Mouse (Mus musculus) adrenal gland, postnatal 36 days (tissue): ENCODE measurements around the gene Arhgap19. TPM values are rescaled to one million over a fixed set of nuclear protein-coding genes. Genes with fewer than 3 reads are reported as not detected.

Experiments
- DNase-seq, 2 experiments: peaks; one replicate each; pipeline ENCODE4 v3.0.0; 2021; ENCODE audit warnings: mixed read lengths in 1 of 2
- total RNA-seq, 2 experiments: library from RNA; stranded (reverse); gene quantifications; 2 replicates each; pipeline ENCODE4 v1.2.3; 2021

The Arhgap19 gene
- total RNA-seq, 2 experiments from 2014 or later, result 5.0 to 5.8 TPM

GRCm38 (mm10) chr19:41800451-41800850 lies 1.4 kb downstream of the Arhgap19 start:
- DNase-seq, result no peak

DNA sequence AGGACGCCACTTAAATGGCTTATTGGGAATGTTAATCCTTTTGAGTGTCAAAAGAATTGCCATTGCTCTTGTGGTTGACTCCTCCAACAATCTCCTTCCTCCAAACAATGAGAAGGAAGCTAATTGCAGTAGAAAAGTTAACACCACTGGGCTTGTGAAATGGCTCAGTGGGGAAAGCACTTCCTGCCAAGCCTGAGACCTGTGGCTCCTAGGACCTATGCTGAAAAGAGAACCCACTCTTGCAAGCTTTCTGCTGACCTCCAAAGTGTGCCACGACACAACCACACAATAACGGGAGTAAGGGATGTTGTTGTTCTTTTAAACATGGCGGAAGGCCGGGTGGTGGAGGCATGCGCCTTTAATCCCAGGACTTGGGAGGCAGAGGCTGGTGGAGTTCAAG lies 4.3 kb downstream of the Arhgap19 start:
- DNase-seq, result no peak

DNA sequence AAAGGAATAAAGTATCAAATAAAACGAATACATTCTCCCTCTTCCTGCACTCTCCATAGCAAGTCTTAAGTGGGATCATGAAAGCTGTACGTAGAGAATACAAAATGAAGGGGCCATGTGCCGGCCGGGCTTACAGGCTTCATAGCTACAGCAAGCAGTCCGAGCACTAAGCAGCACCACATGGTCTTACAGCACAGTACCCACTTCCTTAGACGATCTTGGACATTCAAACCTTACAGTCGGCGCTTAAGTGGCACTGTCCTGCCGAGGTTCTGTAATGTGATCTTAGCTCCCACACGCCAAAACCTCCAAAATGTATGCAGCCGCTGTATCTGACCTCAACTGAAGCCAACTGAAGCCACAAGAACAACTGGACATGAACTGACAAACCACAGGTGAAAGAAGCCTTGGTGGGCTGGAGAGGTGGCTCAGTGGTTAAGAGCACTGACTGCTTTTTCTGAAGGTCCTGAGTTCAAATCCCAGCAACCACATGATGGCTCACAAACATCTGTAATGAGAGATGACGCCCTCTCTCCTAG lies 5.0 kb downstream of the Arhgap19 start:
- no peak for DNase-seq

GRCm38 (mm10) chr19:41796148-41796760 lies 5.6 kb downstream of the Arhgap19 start:
- DNase-seq, result no peak

DNA sequence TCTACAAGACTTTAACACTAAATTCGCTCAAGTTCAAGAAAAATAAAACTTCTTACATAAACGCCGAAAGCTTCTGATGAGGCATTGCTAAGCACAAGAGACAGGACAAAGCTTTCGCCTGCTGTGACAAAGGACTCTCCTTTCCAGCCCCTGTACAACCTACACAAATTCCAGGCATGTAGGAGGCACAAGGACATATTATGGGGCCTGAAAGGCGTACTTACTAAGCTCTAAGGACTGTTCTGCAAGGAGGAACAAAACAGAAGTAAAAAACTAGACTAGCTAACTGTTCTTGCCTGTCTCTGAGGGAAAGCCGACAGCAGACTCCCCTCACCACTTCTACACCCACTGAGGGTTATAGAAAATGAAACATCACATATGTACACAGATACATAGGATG lies 6.9 kb downstream of the Arhgap19 start:
- no peak for DNase-seq

- no peak for DNase-seq
Measured at GRCm38 (mm10) chr19:41794017-41794416, 7.8 kb downstream of the Arhgap19 start.

DNA sequence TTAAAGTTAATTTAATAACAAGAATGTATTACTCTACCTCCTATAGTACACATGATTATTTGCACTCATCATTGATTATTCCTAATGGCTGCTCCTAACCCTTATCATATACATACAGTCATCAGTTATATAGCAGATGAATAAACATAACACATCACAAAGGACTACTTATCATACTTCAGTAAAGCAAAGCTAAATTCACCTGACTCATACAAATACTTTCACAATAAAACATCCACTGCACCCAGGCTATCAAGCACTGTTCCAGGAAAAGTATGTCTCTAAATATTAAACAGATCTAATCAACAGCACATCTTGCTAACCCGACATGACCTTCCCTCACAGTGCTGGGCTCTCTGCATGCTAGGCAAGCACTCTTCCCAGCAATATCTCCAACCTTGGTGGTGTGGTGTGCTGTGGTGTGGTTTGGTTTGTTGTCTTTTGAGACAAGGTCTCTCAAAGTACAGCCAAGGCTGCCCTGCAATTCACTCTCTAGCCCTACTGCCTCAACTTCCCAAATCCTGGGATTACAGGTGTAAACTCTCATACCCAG lies 8.8 kb downstream of the Arhgap19 start:
- DNase-seq, result no peak

DNA sequence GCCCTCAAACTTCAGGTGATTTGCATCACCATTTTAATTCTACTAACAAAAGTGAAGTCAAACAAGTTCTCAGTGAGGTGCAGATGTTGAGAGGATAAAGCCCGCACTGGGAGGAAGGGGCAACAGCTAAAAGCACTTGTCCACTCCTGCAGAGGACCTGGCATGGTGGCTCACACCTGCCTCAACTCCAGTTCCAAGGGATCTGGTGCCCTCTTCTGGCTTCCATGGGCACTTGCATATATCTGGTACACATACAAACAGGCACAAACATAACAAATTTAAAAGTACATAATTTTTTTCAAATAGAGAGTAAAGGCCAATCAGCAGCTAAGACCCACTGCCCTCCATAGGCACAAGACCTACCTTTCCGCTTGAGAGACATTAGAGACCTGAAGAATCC lies 10.5 kb downstream of the Arhgap19 start:
- no peak for DNase-seq

DNA sequence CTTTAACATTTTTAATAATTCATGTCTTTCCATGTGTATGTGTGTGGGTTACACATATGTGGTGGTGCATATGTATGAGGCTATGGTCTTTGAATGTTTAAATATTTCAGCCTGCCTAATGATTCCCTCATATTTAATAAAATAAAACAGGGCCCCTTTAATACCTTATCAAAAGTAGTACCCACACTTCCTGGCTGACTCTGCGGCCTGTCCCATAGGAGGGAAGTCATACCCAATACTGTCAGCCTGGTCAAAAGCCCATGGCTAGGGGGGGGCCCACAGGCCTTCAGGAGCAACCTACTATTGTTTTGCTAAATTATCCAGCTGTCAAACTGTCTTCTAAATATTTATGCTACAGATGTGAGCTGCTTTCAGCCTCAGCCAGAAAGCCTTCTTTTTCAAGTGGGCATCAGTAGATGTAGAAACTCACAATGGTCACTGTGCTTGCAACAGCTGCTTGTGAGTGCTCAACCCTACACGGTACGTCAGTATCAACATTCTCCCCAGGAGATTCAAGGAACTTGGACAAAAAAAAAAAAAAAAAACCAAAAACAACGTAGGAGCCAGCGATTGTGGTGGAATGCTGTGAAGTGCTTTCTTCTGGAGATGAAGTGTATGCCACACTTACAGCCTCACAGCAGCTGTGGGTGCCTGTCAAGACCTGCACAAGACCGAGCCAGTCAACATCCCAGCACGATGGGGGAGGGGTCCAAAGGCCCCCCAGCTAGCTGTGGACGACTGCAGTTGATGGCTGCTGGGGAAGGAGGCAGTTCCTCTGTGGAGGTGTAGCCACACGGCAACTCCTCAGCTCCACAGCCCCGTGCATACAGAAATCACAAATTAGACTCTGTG lies 12.5 kb downstream of the Arhgap19 start:
- no peak for DNase-seq

DNA sequence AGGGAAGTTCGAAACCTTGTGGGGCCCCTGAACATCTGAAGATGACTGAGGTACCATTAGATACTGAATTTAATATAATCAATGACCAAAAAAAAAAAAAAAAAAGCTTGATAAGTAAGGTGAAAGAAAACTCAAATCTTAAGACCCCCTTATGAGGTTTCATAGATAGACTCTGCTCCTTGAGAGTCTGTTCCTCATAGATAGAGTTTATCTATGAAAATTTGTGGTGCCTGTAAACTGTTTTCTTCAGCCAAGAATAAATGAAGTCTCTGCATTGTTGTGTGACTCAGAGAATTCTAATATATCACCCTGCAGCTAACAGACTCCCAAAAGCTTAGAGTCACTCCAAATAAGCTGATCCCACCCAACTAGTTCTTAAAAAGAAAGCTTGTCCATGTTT lies 15.0 kb downstream of the Arhgap19 start:
- no peak for DNase-seq

DNA sequence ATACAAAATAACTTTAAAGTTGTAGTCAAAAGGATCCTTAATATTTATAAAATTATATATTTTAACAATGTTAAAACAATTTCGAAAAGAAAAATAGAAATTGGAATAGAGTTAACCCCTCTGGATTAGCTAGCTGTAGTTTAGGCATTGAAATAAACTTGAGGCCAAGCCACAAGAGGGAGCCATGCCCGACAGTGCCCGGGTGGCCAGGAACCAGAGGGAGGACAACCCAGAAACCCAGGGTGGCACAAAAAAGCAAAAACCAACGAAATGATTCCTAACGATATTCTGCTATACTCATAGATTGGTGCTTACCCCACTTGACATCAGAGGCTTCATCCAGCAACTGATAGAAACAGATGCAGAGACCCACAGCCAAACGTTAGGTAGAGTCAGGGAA lies 24.3 kb downstream of the Arhgap19 start:
- peak; percentile 31 to 60 for DNase-seq

- no peak for DNase-seq
Measured at GRCm38 (mm10) chr19:41768711-41769110, 33.1 kb downstream of the Arhgap19 start.

DNA sequence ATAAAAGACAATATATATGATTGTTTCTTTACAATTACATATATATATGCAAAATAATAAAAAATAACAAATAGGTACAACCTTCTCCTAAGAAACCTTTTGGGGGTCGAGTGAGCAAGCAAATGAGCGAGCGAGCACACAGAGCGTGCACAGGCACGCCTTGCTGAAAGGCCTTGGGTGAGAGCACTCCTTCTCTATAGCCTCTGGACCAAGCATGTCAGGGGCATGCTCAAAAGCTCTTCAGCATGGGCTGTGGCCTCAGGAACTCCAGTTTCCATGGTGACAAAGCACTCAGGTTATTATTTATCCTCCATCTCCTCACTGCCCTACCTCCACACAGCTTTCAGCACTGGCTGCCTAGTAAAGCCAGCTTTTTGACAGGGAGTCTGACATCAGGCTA lies 35.2 kb downstream of the Arhgap19 start:
- DNase-seq, result no peak

GRCm38 (mm10) chr19:41763870-41764660 lies 37.8 kb downstream of the Arhgap19 start:
- DNase-seq, result peak; percentile 85 to 87

GRCm38 (mm10) chr19:41761529-41761928 lies 40.3 kb downstream of the Arhgap19 start:
- DNase-seq, result peak; percentile 29 to 34

- peak; percentile 29 to 53 for DNase-seq
Measured at GRCm38 (mm10) chr19:41759765-41760164, 42.1 kb downstream of the Arhgap19 start.

GRCm38 (mm10) chr19:41759270-41759669 lies 42.6 kb downstream of the Arhgap19 start:
- no peak for DNase-seq

- DNase-seq, result no peak
Measured at GRCm38 (mm10) chr19:41754760-41755159, 47.1 kb downstream of the Arhgap19 start.

DNA sequence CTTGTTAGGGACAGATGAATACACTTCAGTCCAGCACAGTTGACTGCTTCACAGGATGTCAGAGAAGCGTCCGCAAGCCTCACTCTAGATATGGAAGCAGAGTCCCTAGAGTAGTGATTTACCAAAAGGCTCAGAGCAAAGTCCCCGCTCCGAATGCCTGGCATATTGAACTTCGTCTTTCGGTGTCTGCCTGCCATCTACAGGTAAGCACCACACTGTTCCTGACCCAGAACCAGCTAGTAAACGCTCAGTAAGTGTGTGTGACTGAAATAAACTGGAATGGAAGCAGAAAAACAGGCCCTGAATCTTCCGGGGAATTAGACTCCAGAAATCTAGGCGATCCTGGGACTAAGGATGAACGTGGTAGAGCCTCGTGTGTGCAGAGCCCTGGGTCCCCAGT lies 49.9 kb downstream of the Arhgap19 start:
- DNase-seq, result no peak

- peak; percentile 35 to 57 for DNase-seq
Measured at GRCm38 (mm10) chr19:41747436-41747835, 54.4 kb downstream of the Arhgap19 start.

DNA sequence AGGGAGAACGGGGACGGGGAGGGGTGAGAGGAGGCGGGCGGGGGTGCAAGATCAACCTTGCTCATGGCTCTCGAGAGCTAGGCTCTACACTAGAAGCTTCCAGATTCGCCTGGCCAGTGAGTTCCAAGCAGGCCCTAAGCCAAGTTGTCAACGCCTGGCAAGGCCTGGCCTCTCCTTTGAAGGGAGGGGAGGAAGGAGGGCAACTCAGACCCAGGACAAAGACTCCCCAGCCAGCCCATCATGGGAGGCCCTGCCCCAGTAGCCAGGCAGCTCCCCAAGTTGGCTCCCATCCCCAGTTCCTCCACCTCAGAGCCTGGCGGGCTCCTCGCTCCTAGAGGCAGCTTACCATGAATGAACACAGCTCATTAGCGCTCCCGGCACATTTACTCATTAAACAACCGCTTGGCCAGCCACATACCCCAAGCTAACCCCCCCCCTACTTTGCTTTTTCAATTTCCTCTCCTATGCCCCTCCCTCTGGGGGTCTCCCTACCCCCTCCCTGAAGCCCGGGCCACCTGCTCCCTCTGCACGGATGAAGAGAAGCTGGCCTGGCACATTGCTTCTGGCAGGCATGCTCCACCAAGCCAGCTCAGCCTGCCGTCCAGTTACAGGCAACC lies 55.8 kb downstream of the Arhgap19 start:
- DNase-seq, result peak in 1 of 2 experiments; percentile 17

DNA sequence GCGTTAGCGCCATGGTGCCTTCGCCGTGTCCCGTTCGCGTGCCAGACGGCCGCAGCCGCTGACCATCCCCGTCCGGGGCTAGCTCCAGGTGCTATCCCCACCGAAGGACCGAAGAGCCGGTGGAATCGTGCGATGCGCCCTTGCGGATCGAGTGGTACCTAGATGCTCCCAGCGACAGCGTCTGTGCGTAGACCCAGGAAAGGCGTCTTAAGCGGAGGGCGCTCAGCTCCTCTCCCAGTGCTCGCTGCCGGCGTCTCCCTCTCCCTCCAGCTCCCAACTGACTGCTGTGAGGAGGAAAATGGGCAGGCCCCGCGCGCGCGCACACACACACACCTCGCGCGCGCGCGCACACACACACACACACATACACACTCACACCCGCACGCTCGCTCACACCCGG lies 58.5 kb downstream of the Arhgap19 start, which contains the start of gene Slit1:
TSS of gene Slit1 (minus strand) at position 270 of the 400 bp plus-strand sequence.
- DNase-seq, result peak in 1 of 2 experiments; percentile 11
